Mouse (Mus musculus) heart, embryonic 11.5 days (tissue): Measurements from ENCODE around the gene Unc13c. TPM values are rescaled to one million over a fixed set of nuclear protein-coding genes. Genes with fewer than 3 reads are reported as not detected.

Experiments
- ATAC-seq: fragments of 200-750 bp; cut with Nextera tagmentation; replicated peaks from 2 replicates; pipeline ENCODE4 v1.8.0; 2017; ENCODE audit warnings: moderate library complexity; ENCODE audit not compliant: insufficient number of reproducible peaks, low FRiP score, low TSS enrichment
- H3K27ac ChIP-seq: fragments of 300-500 bp; sonication (generic); 2 replicates; pipeline ENCODE4 v1.5.1; 2014; ENCODE audit warnings: mild to moderate bottlenecking, low read depth, low read length
- H3K27me3 ChIP-seq: fragments of 300-500 bp; sonication (generic); 2 replicates; pipeline ENCODE4 v1.6.1; 2014; ENCODE audit warnings: mild to moderate bottlenecking, low read length, mixed read lengths; ENCODE audit not compliant: control insufficient read depth, insufficient read depth
- H3K36me3 ChIP-seq: fragments of 300-500 bp; sonication (generic); 2 replicates; pipeline ENCODE4 v1.6.1; 2014; ENCODE audit warnings: mild to moderate bottlenecking, low read length, moderate library complexity, mixed read lengths; ENCODE audit not compliant: control insufficient read depth, insufficient read depth
- H3K4me1 ChIP-seq: fragments of 300-500 bp; sonication (generic); 2 replicates; pipeline ENCODE4 v1.6.1; 2014; ENCODE audit warnings: low read length; ENCODE audit not compliant: control insufficient read depth, insufficient read depth
- H3K4me2 ChIP-seq: fragments of 300-500 bp; sonication (generic); 2 replicates; pipeline ENCODE4 v1.6.1; 2014; ENCODE audit warnings: mild to moderate bottlenecking, moderate library complexity
- H3K4me3 ChIP-seq: fragments of 300-500 bp; sonication (generic); 2 replicates; pipeline ENCODE4 v1.5.1; 2014; ENCODE audit warnings: low read depth, low read length
- H3K9ac ChIP-seq: fragments of 300-500 bp; sonication (generic); 2 replicates; pipeline ENCODE4 v1.6.1; 2014; ENCODE audit warnings: mild to moderate bottlenecking, low read depth, low read length, moderate library complexity
- H3K9me3 ChIP-seq: fragments of 300-500 bp; sonication (generic); replicated peaks from 2 replicates; pipeline ENCODE4 v1.6.1; 2016; ENCODE audit warnings: low read length; ENCODE audit not compliant: control insufficient read depth
- WGBS: fragments of 180-500 bp; shearing (Covaris S2); extraction: QIAGEN DNeasy Blood & Tissue Kit; methylation state at CpG from one replicate; pipeline ENCODE4 v1.1.7; 2014; ENCODE audit not compliant: insufficient replicate concordance; 5-methylcytosine and 5-hydroxymethylcytosine counted together
- polyA plus RNA-seq: library from polyadenylated mRNA; unstranded; fragments of >200 nt; fragmentation: Nextera tagmentation; extraction: Ambion mirVana; gene quantifications from 2 replicates; pipeline ENCODE4 v1.2.1, GENCODE M21; 2014

The Unc13c gene
- polyA plus RNA-seq, 1 experiment from 2014 or later, result 2.4 TPM

DNA sequence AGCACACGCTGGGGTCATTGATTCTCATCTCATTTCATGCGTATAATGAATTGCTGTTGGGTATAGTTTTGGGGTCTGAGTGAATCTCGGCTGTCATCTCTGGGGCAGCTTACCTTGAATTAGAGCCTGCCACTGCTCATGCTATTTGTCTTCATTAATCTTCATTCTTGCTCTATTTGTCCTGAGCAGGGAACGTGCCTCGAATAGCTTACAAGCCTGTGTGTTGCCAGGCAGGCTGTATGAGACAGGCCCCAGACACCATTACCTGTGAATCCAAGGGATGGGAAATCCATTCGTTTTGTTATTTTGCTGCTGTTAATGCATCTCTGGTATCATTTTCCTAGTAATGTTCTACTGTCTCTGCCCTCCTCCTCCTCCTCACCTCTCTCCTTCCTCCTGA is 518.8 kb downstream of the Unc13c start:
- ATAC-seq, result no peak
- 80% methylated on average over 6 of the region's 6 CpGs for WGBS
- no peaks in the 10 kb centered on the region for H3K36me3 ChIP-seq
- no peak overlapping the region for H3K4me2 ChIP-seq
- no peak overlapping the region for H3K4me3 ChIP-seq
- no peak overlapping the region for H3K9ac ChIP-seq
- no peaks in the 10 kb centered on the region for H3K27me3 ChIP-seq
- H3K4me1 ChIP-seq, result no peaks in the 10 kb centered on the region
- no peaks in the 10 kb centered on the region for H3K9me3 ChIP-seq
- no peak overlapping the region for H3K27ac ChIP-seq

GRCm38 (mm10) chr9:73449216-73449615 is 519.5 kb downstream of the Unc13c start:
- no peak overlapping the region for H3K27ac ChIP-seq
- no peaks in the 10 kb centered on the region for H3K9me3 ChIP-seq
- no peak overlapping the region for H3K4me2 ChIP-seq
- H3K36me3 ChIP-seq, result no peaks in the 10 kb centered on the region
- ATAC-seq, result no peak
- no peak overlapping the region for H3K9ac ChIP-seq
- no peaks in the 10 kb centered on the region for H3K27me3 ChIP-seq
- no peak overlapping the region for H3K4me3 ChIP-seq
- no peaks in the 10 kb centered on the region for H3K4me1 ChIP-seq

DNA sequence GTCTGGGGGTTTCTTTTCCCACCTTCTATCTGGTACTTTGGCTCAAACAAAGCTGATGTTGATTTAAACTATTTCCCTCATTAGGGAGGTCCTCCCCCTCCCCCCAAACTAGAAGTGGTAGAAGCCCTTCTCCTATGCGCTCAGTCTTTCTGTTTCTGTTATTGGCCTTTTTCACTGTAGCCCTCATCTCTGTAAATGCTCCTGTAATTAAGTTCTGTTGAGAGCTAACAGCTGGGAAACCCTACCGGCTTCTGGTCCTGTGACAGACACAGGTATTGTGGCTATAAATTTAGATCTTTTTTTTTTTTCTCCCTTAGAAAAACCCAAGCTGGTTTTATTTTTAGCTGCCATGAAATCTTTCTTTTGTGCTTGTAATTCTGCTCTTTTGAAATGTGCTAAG is 536.8 kb downstream of the Unc13c start:
- H3K27ac ChIP-seq, result no peak overlapping the region
- H3K9me3 ChIP-seq, result no peaks in the 10 kb centered on the region
- no peaks in the 10 kb centered on the region for H3K27me3 ChIP-seq
- ATAC-seq, result no peak
- no peak overlapping the region for H3K4me3 ChIP-seq
- H3K9ac ChIP-seq, result no peak overlapping the region
- no peaks in the 10 kb centered on the region for H3K36me3 ChIP-seq
- no peaks in the 10 kb centered on the region for H3K4me1 ChIP-seq
- H3K4me2 ChIP-seq, result no peak overlapping the region
- WGBS, result 61% methylated on average over 2 of the region's 2 CpGs

Other genes starting within 250 kb of the Unc13c start
- 0.45 and 0.67 TPM in 2 replicates for gene Wdr72, start 141.4 kb upstream of the Unc13c start, polyA plus RNA-seq